Mouse (Mus musculus) hindbrain, embryonic 15.5 days (tissue): ENCODE measurements around the gene Stk16. TPM values are rescaled to one million over a fixed set of nuclear protein-coding genes. Genes with fewer than 3 reads are reported as not detected.
A peak's percentile ranks its signal among the peaks of the same experiment; 100 is the strongest.

Source experiments
- ATAC-seq: fragments of 200-750 bp; cut with Nextera tagmentation; 2 replicates; pipeline ENCODE4 v1.8.0; 2017; ENCODE audit warnings: low read depth, moderate number of reproducible peaks, moderate TSS enrichment; ENCODE audit not compliant: low FRiP score
- H3K27ac ChIP-seq: fragments of 300-500 bp; sonication (generic); replicated peaks from 2 replicates; pipeline ENCODE4 v1.5.1; 2015; ENCODE audit warnings: mild to moderate bottlenecking, inconsistent platforms
- H3K27me3 ChIP-seq: fragments of 300-500 bp; sonication (generic); 2 replicates; pipeline ENCODE4 v1.6.1; 2015; ENCODE audit warnings: control low read depth, inconsistent platforms
- H3K36me3 ChIP-seq: fragments of 300-500 bp; sonication (generic); 2 replicates; pipeline ENCODE4 v1.6.1; 2015; ENCODE audit warnings: control low read depth, inconsistent platforms
- H3K4me1 ChIP-seq: fragments of 300-500 bp; sonication (generic); replicated peaks from 2 replicates; pipeline ENCODE4 v1.6.1; 2015; ENCODE audit warnings: control low read depth, inconsistent platforms
- H3K4me2 ChIP-seq: fragments of 300-500 bp; sonication (generic); 2 replicates; pipeline ENCODE4 v1.6.1; 2015; ENCODE audit warnings: moderate library complexity, mild to moderate bottlenecking, inconsistent platforms
- H3K4me3 ChIP-seq: fragments of 300-500 bp; sonication (generic); 2 replicates; pipeline ENCODE4 v1.5.1; 2015; ENCODE audit warnings: mild to moderate bottlenecking, inconsistent platforms
- H3K9ac ChIP-seq: fragments of 300-500 bp; sonication (generic); 2 replicates; pipeline ENCODE4 v1.6.1; 2015; ENCODE audit warnings: inconsistent platforms
- H3K9me3 ChIP-seq: fragments of 300-500 bp; sonication (generic); 2 replicates; pipeline ENCODE4 v1.6.1; 2016; ENCODE audit warnings: control low read depth, inconsistent platforms
- WGBS: fragments of 180-500 bp; shearing (Covaris S2); methylation state at CpG from one replicate; pipeline ENCODE4 v1.1.7; 2015; 5-methylcytosine and 5-hydroxymethylcytosine counted together
- polyA plus RNA-seq: library from polyadenylated mRNA; unstranded; fragments of >200 nt; fragmentation: Nextera tagmentation; extraction: Ambion mirVana; gene quantifications from 2 replicates; pipeline ENCODE4 v1.2.1, GENCODE M21; 2015

Stk16 gene
- polyA plus RNA-seq, 1 experiment from 2014 or later, result 147 TPM

- Histone ChIP-seq H3K4me3 (no peak overlapping the region), H3K4me2 (no peak overlapping the region), H3K9ac (no peak overlapping the region), H3K36me3 (peaks cover 17% of the 10 kb centered on the region), H3K27ac (no peak overlapping the region), H3K9me3 (no peaks in the 10 kb centered on the region), H3K27me3 (no peaks in the 10 kb centered on the region), H3K4me1 (no peaks in the 10 kb centered on the region; the same call in 1 of the 2 replicates)
- ATAC-seq, result peak; percentile 74
- WGBS, result 24% methylated on average over 4 of the region's 4 CpGs
These were observed 34.2 kb downstream of the Stk16 start for GRCm38 (mm10) chr1:75244836-75245235.

- ATAC-seq, result no peak
- Histone ChIP-seq H3K9me3 (no peaks in the 10 kb centered on the region), H3K4me3 (no peak overlapping the region), H3K4me2 (no peak overlapping the region), H3K36me3 (peaks cover 11% of the 10 kb centered on the region; the same call in 1 of the 2 replicates), H3K9ac (no peak overlapping the region), H3K27me3 (no peaks in the 10 kb centered on the region), H3K27ac (no peak overlapping the region), H3K4me1 (peaks cover 8% of the 10 kb centered on the region)
- 82% methylated on average over 16 of the region's 16 CpGs for WGBS
These were observed 36.7 kb downstream of the Stk16 start for GRCm38 (mm10) chr1:75247071-75247930.

GRCm38 (mm10) chr1:75248041-75248772, 37.6 kb downstream of the Stk16 start:
- Histone ChIP-seq H3K9me3 (no peaks in the 10 kb centered on the region), H3K9ac (no peak overlapping the region)

GRCm38 (mm10) chr1:75250498-75250897, 39.9 kb downstream of the Stk16 start:
- no peak for ATAC-seq
- Histone ChIP-seq H3K4me3 (no peak overlapping the region), H3K9me3 (no peaks in the 10 kb centered on the region), H3K27ac (no peak overlapping the region), H3K27me3 (no peaks in the 10 kb centered on the region), H3K36me3 (no peaks in the 10 kb centered on the region), H3K9ac (no peak overlapping the region), H3K4me2 (no peak overlapping the region), H3K4me1 (peaks cover 14% of the 10 kb centered on the region)
- WGBS, result 66% methylated on average over 3 of the region's 3 CpGs

More at GRCm38 (mm10) chr1:75248041-75248772, 37.6 kb downstream of the Stk16 start:
- Histone ChIP-seq H3K36me3 (0 out of 2 replicates have a peak, but pooled peaks cover 7% of the 10 kb centered on the region), H3K4me1 (peaks cover 8% of the 10 kb centered on the region), H3K27me3 (no peaks in the 10 kb centered on the region), H3K27ac (no peak overlapping the region), H3K4me3 (no peak overlapping the region), H3K4me2 (no peak overlapping the region)
- WGBS, result 59% methylated on average over 9 of the region's 9 CpGs
- no peak for ATAC-seq

GRCm38 (mm10) chr1:75251112-75251970, 40.7 kb downstream of the Stk16 start:
- 3% methylated on average over 21 of the region's 22 CpGs for WGBS
- peak overlapping the region; percentile 19 for H3K4me3 ChIP-seq
- peaks cover 14% of the 10 kb centered on the region for H3K4me1 ChIP-seq
- peak overlapping the region; percentile 60 for H3K27ac ChIP-seq
- H3K27me3 ChIP-seq, result no peaks in the 10 kb centered on the region
- ATAC-seq, result peak; percentile 50; the same call in 1 of the 2 replicates
- H3K9ac ChIP-seq, result no peak overlapping the region
- 0 out of 2 replicates have a peak, but pooled peaks cover 2% of the 10 kb centered on the region for H3K36me3 ChIP-seq
- peak overlapping the region; percentile 48 for H3K4me2 ChIP-seq
- no peaks in the 10 kb centered on the region for H3K9me3 ChIP-seq

GRCm38 (mm10) chr1:75252308-75252707, 41.7 kb downstream of the Stk16 start:
- Histone ChIP-seq H3K36me3 (0 out of 2 replicates have a peak, but pooled peaks cover 3% of the 10 kb centered on the region), H3K4me3 (no peak overlapping the region), H3K4me2 (no peak overlapping the region), H3K9me3 (no peaks in the 10 kb centered on the region), H3K27me3 (no peaks in the 10 kb centered on the region), H3K9ac (no peak overlapping the region), H3K4me1 (peaks cover 14% of the 10 kb centered on the region), H3K27ac (no peak overlapping the region)
- WGBS, result 73% methylated on average over 13 of the region's 13 CpGs
- ATAC-seq, result peak; percentile 4; the same call in 1 of the 2 replicates

GRCm38 (mm10) chr1:75253029-75253428, 42.4 kb downstream of the Stk16 start:
- no peaks in the 10 kb centered on the region for H3K9me3 ChIP-seq
- H3K4me2 ChIP-seq, result no peak overlapping the region
- H3K36me3 ChIP-seq, result 0 out of 2 replicates have a peak, but pooled peaks cover 3% of the 10 kb centered on the region
- no peak overlapping the region for H3K4me3 ChIP-seq
- ATAC-seq, result no peak
- peaks cover 14% of the 10 kb centered on the region for H3K4me1 ChIP-seq
- no peak overlapping the region for H3K27ac ChIP-seq
- no peaks in the 10 kb centered on the region for H3K27me3 ChIP-seq
- H3K9ac ChIP-seq, result no peak overlapping the region
- WGBS, result 79% methylated on average over 16 of the region's 16 CpGs

GRCm38 (mm10) chr1:75253849-75254624, 43.4 kb downstream of the Stk16 start:
- peaks cover 14% of the 10 kb centered on the region for H3K4me1 ChIP-seq
- no peak overlapping the region for H3K4me2 ChIP-seq
- no peak overlapping the region; the same call in 1 of the 2 replicates for H3K27ac ChIP-seq
- H3K9me3 ChIP-seq, result no peaks in the 10 kb centered on the region
- H3K36me3 ChIP-seq, result 0 out of 2 replicates have a peak, but pooled peaks cover 3% of the 10 kb centered on the region
- no peak overlapping the region for H3K9ac ChIP-seq
- 66% methylated on average over 16 of the region's 16 CpGs for WGBS
- H3K27me3 ChIP-seq, result no peaks in the 10 kb centered on the region
- H3K4me3 ChIP-seq, result no peak overlapping the region
- no peak for ATAC-seq

GRCm38 (mm10) chr1:75254625-75255013, 44.0 kb downstream of the Stk16 start:
- Histone ChIP-seq H3K36me3 (0 out of 2 replicates have a peak, but pooled peaks cover 3% of the 10 kb centered on the region), H3K9me3 (no peaks in the 10 kb centered on the region), H3K27ac (no peak overlapping the region; the same call in 1 of the 2 replicates), H3K4me3 (no peak overlapping the region), H3K27me3 (no peaks in the 10 kb centered on the region), H3K4me1 (peaks cover 14% of the 10 kb centered on the region), H3K4me2 (no peak overlapping the region), H3K9ac (no peak overlapping the region)
- no peak for ATAC-seq
- 51% methylated on average over 8 of the region's 8 CpGs for WGBS

- H3K9me3 ChIP-seq, result no peaks in the 10 kb centered on the region
- 65% methylated on average over 10 of the region's 10 CpGs for WGBS
- H3K4me2 ChIP-seq, result no peak overlapping the region
- peaks cover 14% of the 10 kb centered on the region for H3K4me1 ChIP-seq
- no peak overlapping the region for H3K4me3 ChIP-seq
- H3K36me3 ChIP-seq, result 0 out of 2 replicates have a peak, but pooled peaks cover 3% of the 10 kb centered on the region
- H3K27me3 ChIP-seq, result no peaks in the 10 kb centered on the region
- no peak for ATAC-seq
- no peak overlapping the region for H3K27ac ChIP-seq
- H3K9ac ChIP-seq, result no peak overlapping the region
These were observed 44.9 kb downstream of the Stk16 start for GRCm38 (mm10) chr1:75255516-75256046.
